ENCODE assay signal across 9 mouse cellular contexts in the genomic region with DNA sequence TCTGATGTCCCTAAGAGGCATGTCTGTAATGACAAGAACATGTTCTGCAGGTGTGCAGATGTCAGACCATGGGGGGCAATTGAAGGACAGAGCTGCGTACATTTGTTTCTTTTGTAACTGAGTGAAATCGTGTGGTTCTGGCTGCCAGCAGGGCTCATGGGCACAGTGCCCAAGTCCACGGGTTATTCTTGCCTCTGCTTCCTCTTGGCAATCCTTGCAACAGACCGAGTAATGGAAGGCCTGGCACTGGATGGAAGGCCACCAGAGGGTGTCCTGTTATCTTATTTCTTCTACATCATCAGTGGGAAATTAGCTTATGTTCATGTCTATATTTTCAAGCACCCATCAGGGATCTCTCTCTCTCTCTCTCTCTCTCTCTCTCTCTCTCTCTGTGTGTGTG. TPM values are rescaled to one million over a fixed set of nuclear protein-coding genes. Genes with fewer than 3 reads are reported as not detected.
DNase-seq lines count a peak whose midpoint lies in the region; ATAC-seq and TF ChIP-seq lines count a peak whose summit lies in the region.
"Had no signal": no experiment of that assay in that cellular context is flagged by ENCODE, and none has a peak within 500 bp of the region (broad histone marks: within the 10 kb centered on the region; RNA-seq: fewer than 3 reads in every experiment).

No protein-coding gene starts in this region.

- H3K27me3 ChIP-seq in heart, embryonic 11.5 days (ENCODE audit: control insufficient read depth, insufficient read depth, low read length): 0 out of 2 replicates have a peak, but pooled peaks cover 2% of the 10 kb centered on the region

- DNase-seq in heart, adult 18-20 months: peak; percentile 81 to 84
- peak; percentile 87 to 96 for DNase-seq in adrenal gland, adult (ENCODE audit: inconsistent age in 2 of 2, low spot score in 1 of 2)
- DNase-seq in kidney, adult 8-10 months: peak; percentile 79 to 87
- DNase-seq in lung, adult 2 months: peak; percentile 61
- peak; percentile 66 for DNase-seq in skeletal muscle tissue, adult 2 months (ENCODE audit: low read depth, low spot score)
- no peak for DNase-seq in thymus, postnatal 25 days

- no peak for ATAC-seq in heart, embryonic 11.5 days (replicated peaks; ENCODE audit: insufficient number of reproducible peaks, low FRiP score, low TSS enrichment)
- ATAC-seq in common myeloid progenitor, adult 5-6 weeks (replicated peaks; ENCODE audit: low read depth, poor library complexity, severe bottlenecking): peak; percentile 65

- TF ChIP-seq POLR2A in lung, adult 2 months (IDR thresholded peaks at IDR 0.05; ENCODE audit: borderline replicate concordance, extremely low read depth, low read depth, low read length): no peak

- no peak overlapping the region for H3K4me3 ChIP-seq in heart, embryonic 11.5 days (ENCODE audit: low read depth, low read length)
- H3K4me3 ChIP-seq in lung, adult 2 months (replicated peaks; ENCODE audit: extremely low read depth, low read depth, low read length): no peak overlapping the region
- H3K4me3 ChIP-seq: megakaryocyte, embryonic 14.5 days had no signal

- no peak overlapping the region for H3K27ac ChIP-seq in heart, embryonic 11.5 days (ENCODE audit: low read depth, low read length)

- no peaks in the 10 kb centered on the region for H3K9me3 ChIP-seq in heart, embryonic 11.5 days (replicated peaks; ENCODE audit: control insufficient read depth, low read length)
- H3K9me3 ChIP-seq: megakaryocyte, embryonic 14.5 days had no signal

- 0 out of 2 replicates have a peak, but pooled peaks have one; percentile 23 for TF ChIP-seq CTCF in lung, adult 2 months (IDR thresholded peaks at IDR 0.05; ENCODE audit: insufficient read depth, low read length)

- WGBS in heart, embryonic 11.5 days (ENCODE audit: insufficient replicate concordance): 76% methylated on average over 4 of the region's 4 CpGs
- WGBS in lung, adult 2 months: 0% methylated on average over 4 of the region's 4 CpGs

- no peak overlapping the region for H3K9ac ChIP-seq in heart, embryonic 11.5 days (ENCODE audit: low read depth, low read length)

- no peak overlapping the region for H3K4me2 ChIP-seq in heart, embryonic 11.5 days

- H3K4me1 ChIP-seq in heart, embryonic 11.5 days (ENCODE audit: control insufficient read depth, insufficient read depth, low read length): no peaks in the 10 kb centered on the region
- H3K4me1 ChIP-seq in lung, adult 2 months (ENCODE audit: control insufficient read depth, insufficient read depth, low read length): peaks cover 2% of the 10 kb centered on the region

- no peaks in the 10 kb centered on the region for H3K36me3 ChIP-seq in heart, embryonic 11.5 days (ENCODE audit: control insufficient read depth, insufficient read depth, low read length)

RNA-seq across cellular contexts. Expression of gene Sfmbt1, which starts 19.0 kb away (rescaled TPM):
- total RNA-seq in heart, adult 18-20 months (2021): 10 to 100 TPM; 12.8 to 14.3 TPM
- 12.0 and 13.2 TPM in 2 replicates for polyA plus RNA-seq in heart, embryonic 11.5 days (2014; fragmentation: Nextera tagmentation; extraction: Ambion mirVana)
- total RNA-seq in common myeloid progenitor, adult 5-6 weeks (2017): 16.0 and 18.9 TPM in 2 replicates
- 0.93 and 1.8 TPM in 2 replicates for polyA plus RNA-seq in lung, adult 2 months (2012; rRNA removed)

RNA-seq across cellular contexts. Expression of gene Rft1, which starts 41.4 kb away (rescaled TPM):
- total RNA-seq in heart, adult 18-20 months (2021): 1 to 10 TPM; 7.7 to 7.9 TPM
- 10.3 and 12.3 TPM in 2 replicates for polyA plus RNA-seq in heart, embryonic 11.5 days (2014; fragmentation: Nextera tagmentation; extraction: Ambion mirVana)
- total RNA-seq in common myeloid progenitor, adult 5-6 weeks (2017): 15.8 and 18.3 TPM in 2 replicates
- polyA plus RNA-seq in lung, adult 2 months (2012; rRNA removed): 10.1 and 18.7 TPM in 2 replicates
